Mouse (Mus musculus) MEL-GATA-1-ER (cell line): ENCODE data around the gene Elf4.

Experiments
- DNase-seq: peaks from one replicate; pipeline ENCODE4 v3.0.0-alpha.2; 2012; ENCODE audit warnings: low read depth; ENCODE audit errors: extremely low read depth

The Elf4 gene

GRCm38 (mm10) chrX:48462754-48463507 is at the start of gene Elf4:
Elf4 (minus strand) TSS chrX:48463132.
- peak; percentile 23 for DNase-seq

- DNase-seq = no peak
These were observed 30.8 kb upstream of the Elf4 start for GRCm38 (mm10) chrX:48493763-48494162.

- no peak for DNase-seq
These were observed 18.8 kb upstream of the Elf4 start for GRCm38 (mm10) chrX:48481687-48482086.

- no peak for DNase-seq
These were observed 18.2 kb upstream of the Elf4 start for GRCm38 (mm10) chrX:48481095-48481494.

- DNase-seq = no peak
These were observed 4.5 kb upstream of the Elf4 start for GRCm38 (mm10) chrX:48467355-48467946.

- DNase-seq = no peak
These were observed 3.2 kb upstream of the Elf4 start for GRCm38 (mm10) chrX:48466174-48466573.

GRCm38 (mm10) chrX:48464436-48464835 is 1.5 kb upstream of the Elf4 start:
- no peak for DNase-seq

GRCm38 (mm10) chrX:48463636-48464035 is 704 bp upstream of the Elf4 start:
- no peak for DNase-seq

GRCm38 (mm10) chrX:48462297-48462696 is 635 bp downstream of the Elf4 start:
- DNase-seq = no peak

GRCm38 (mm10) chrX:48461006-48461405 is 1.9 kb downstream of the Elf4 start:
- no peak for DNase-seq

- DNase-seq = no peak
These were observed 2.4 kb downstream of the Elf4 start for GRCm38 (mm10) chrX:48460496-48460895.

GRCm38 (mm10) chrX:48456956-48457355 is 6.0 kb downstream of the Elf4 start:
- no peak for DNase-seq

GRCm38 (mm10) chrX:48455018-48455417 is 7.9 kb downstream of the Elf4 start:
- no peak for DNase-seq

GRCm38 (mm10) chrX:48454495-48454878 is 8.4 kb downstream of the Elf4 start:
- DNase-seq = no peak

- DNase-seq = no peak
These were observed 9.0 kb downstream of the Elf4 start for GRCm38 (mm10) chrX:48453736-48454494.

- DNase-seq = no peak
These were observed 9.8 kb downstream of the Elf4 start for GRCm38 (mm10) chrX:48452931-48453673.

- DNase-seq = no peak
These were observed 10.6 kb downstream of the Elf4 start for GRCm38 (mm10) chrX:48452231-48452890.

GRCm38 (mm10) chrX:48449646-48450045 is 13.3 kb downstream of the Elf4 start:
- DNase-seq = no peak

GRCm38 (mm10) chrX:48444677-48445076 is 18.3 kb downstream of the Elf4 start:
- DNase-seq = no peak

- DNase-seq = no peak
These were observed 21.0 kb downstream of the Elf4 start for GRCm38 (mm10) chrX:48441954-48442353.

GRCm38 (mm10) chrX:48441548-48441947 is 21.4 kb downstream of the Elf4 start:
- no peak for DNase-seq
